Mouse (Mus musculus) intestine, postnatal 0 days (tissue): ENCODE data around the gene Syngap1. TPM values are rescaled to one million over a fixed set of nuclear protein-coding genes. Genes with fewer than 3 reads are reported as not detected.

Source experiments
- ATAC-seq: fragments of 200-750 bp; cut with Nextera tagmentation; 2 replicates; pipeline ENCODE4 v1.8.0; 2017; ENCODE audit warnings: mild to moderate bottlenecking, moderate TSS enrichment, moderate library complexity
- H3K27ac ChIP-seq: fragments of 300-500 bp; sonication (generic); 2 replicates; pipeline ENCODE4 v1.5.1; 2014; ENCODE audit warnings: mild to moderate bottlenecking, low read depth, low read length, moderate library complexity
- H3K27me3 ChIP-seq: fragments of 300-500 bp; sonication (generic); replicated peaks from 2 replicates; pipeline ENCODE4 v1.6.1; 2014; ENCODE audit warnings: low read length, mixed read lengths; ENCODE audit not compliant: control insufficient read depth, insufficient read depth
- H3K36me3 ChIP-seq: fragments of 300-500 bp; sonication (generic); 2 replicates; pipeline ENCODE4 v1.6.1; 2014; ENCODE audit warnings: mild to moderate bottlenecking, moderate library complexity; ENCODE audit not compliant: control insufficient read depth, insufficient read depth
- H3K4me1 ChIP-seq: fragments of 300-500 bp; sonication (generic); replicated peaks from 2 replicates; pipeline ENCODE4 v1.6.1; 2014; ENCODE audit warnings: antibody characterized with exemption, low read length, mixed read lengths; ENCODE audit not compliant: control insufficient read depth, insufficient read depth
- H3K4me2 ChIP-seq: fragments of 300-500 bp; sonication (generic); replicated peaks from 2 replicates; pipeline ENCODE4 v1.6.1; 2014; ENCODE audit warnings: low read depth, mild to moderate bottlenecking, moderate library complexity
- H3K4me3 ChIP-seq: fragments of 300-500 bp; sonication (generic); 2 replicates; pipeline ENCODE4 v1.5.1; 2014; ENCODE audit warnings: low read depth, low read length
- H3K9ac ChIP-seq: fragments of 300-500 bp; sonication (generic); 2 replicates; pipeline ENCODE4 v1.6.1; 2014; ENCODE audit warnings: mild to moderate bottlenecking, low read depth, low read length
- H3K9me3 ChIP-seq: fragments of 300-500 bp; sonication (generic); 2 replicates; pipeline ENCODE4 v1.6.1; 2016; ENCODE audit warnings: mixed run types; ENCODE audit not compliant: control insufficient read depth
- CTCF ChIP-seq: sonication (generic); IDR thresholded peaks from 2 replicates; pipeline ENCODE4 v1.5.1; 2016; ENCODE audit warnings: low read depth, mild to moderate bottlenecking, control low read depth, antibody characterized with exemption, moderate library complexity
- WGBS: fragments of 180-500 bp; shearing (Covaris S2); extraction: QIAGEN DNeasy Blood & Tissue Kit; methylation state at CpG from one replicate; pipeline ENCODE4 v1.1.7; 2014; 5-methylcytosine and 5-hydroxymethylcytosine counted together
- polyA plus RNA-seq: library from polyadenylated mRNA; unstranded; fragments of >200 nt; fragmentation: Nextera tagmentation; extraction: Ambion mirVana; gene quantifications from 2 replicates; pipeline ENCODE4 v1.2.1, GENCODE M21; 2015

Syngap1 gene
- polyA plus RNA-seq, 1 experiment from 2014 or later = 0.35 TPM

- Histone ChIP-seq H3K4me3 (no peak overlapping the region), H3K4me1 (no peaks in the 10 kb centered on the region), H3K9ac (no peak overlapping the region), H3K27me3 (no peaks in the 10 kb centered on the region), H3K9me3 (no peaks in the 10 kb centered on the region), H3K27ac (no peak overlapping the region), H3K4me2 (no peak overlapping the region), H3K36me3 (peaks cover 30% of the 10 kb centered on the region)
- no peak for ATAC-seq
- TF ChIP-seq CTCF = no peak
- WGBS = 73% methylated on average over 2 of the region's 2 CpGs
Observed at GRCm38 (mm10) chr17:26979426-26979825, 38.4 kb downstream of the Syngap1 start.

GRCm38 (mm10) chr17:26981050-26981449 lies 40.0 kb downstream of the Syngap1 start:
- Histone ChIP-seq H3K27ac (no peak overlapping the region), H3K4me3 (no peak overlapping the region), H3K4me2 (no peak overlapping the region), H3K27me3 (no peaks in the 10 kb centered on the region), H3K4me1 (no peaks in the 10 kb centered on the region), H3K36me3 (peaks cover 17% of the 10 kb centered on the region), H3K9me3 (no peaks in the 10 kb centered on the region), H3K9ac (no peak overlapping the region)
- no peak for TF ChIP-seq CTCF
- 63% methylated on average over 2 of the region's 2 CpGs for WGBS
- ATAC-seq = no peak

- no peak for ATAC-seq
- no peak overlapping the region for H3K4me2 ChIP-seq
- H3K27me3 ChIP-seq = no peaks in the 10 kb centered on the region
- H3K9ac ChIP-seq = no peak overlapping the region
- H3K4me1 ChIP-seq = no peaks in the 10 kb centered on the region
- H3K36me3 ChIP-seq = 0 out of 2 replicates have a peak, but pooled peaks cover under 1% of the 10 kb centered on the region
- no peaks in the 10 kb centered on the region for H3K9me3 ChIP-seq
- 79% methylated on average over 4 of the region's 4 CpGs for WGBS
- TF ChIP-seq CTCF = no peak
- no peak overlapping the region for H3K4me3 ChIP-seq
- H3K27ac ChIP-seq = no peak overlapping the region
Observed at GRCm38 (mm10) chr17:26983382-26983781, 42.3 kb downstream of the Syngap1 start.

- H3K27me3 ChIP-seq = no peaks in the 10 kb centered on the region
- no peak for TF ChIP-seq CTCF
- 65% methylated on average over 10 of the region's 10 CpGs for WGBS
- no peak for ATAC-seq
- H3K4me2 ChIP-seq = no peak overlapping the region
- no peaks in the 10 kb centered on the region for H3K36me3 ChIP-seq
- no peak overlapping the region for H3K9ac ChIP-seq
- no peak overlapping the region for H3K4me3 ChIP-seq
- no peaks in the 10 kb centered on the region for H3K4me1 ChIP-seq
- H3K9me3 ChIP-seq = no peaks in the 10 kb centered on the region
- no peak overlapping the region for H3K27ac ChIP-seq
Observed at GRCm38 (mm10) chr17:26985503-26986179, 44.6 kb downstream of the Syngap1 start.

- Histone ChIP-seq H3K9me3 (no peaks in the 10 kb centered on the region), H3K4me1 (no peaks in the 10 kb centered on the region), H3K4me3 (no peak overlapping the region), H3K36me3 (no peaks in the 10 kb centered on the region), H3K27ac (peak overlapping the region; percentile 54; the same call in 1 of the 2 replicates), H3K27me3 (no peaks in the 10 kb centered on the region), H3K4me2 (no peak overlapping the region), H3K9ac (no peak overlapping the region)
- peak; percentile 62; the same call in 1 of the 2 replicates for ATAC-seq
- no peak for TF ChIP-seq CTCF
Observed at GRCm38 (mm10) chr17:26990521-26990920, 49.5 kb downstream of the Syngap1 start.

GRCm38 (mm10) chr17:26994410-26994809 lies 53.4 kb downstream of the Syngap1 start:
- no peak for ATAC-seq

More at GRCm38 (mm10) chr17:26994410-26994809, 53.4 kb downstream of the Syngap1 start:
- 0 out of 2 replicates have a peak overlapping the region, but pooled peaks have one; percentile 7 for H3K27ac ChIP-seq
- TF ChIP-seq CTCF = no peak
- H3K9ac ChIP-seq = no peak overlapping the region
- H3K9me3 ChIP-seq = no peaks in the 10 kb centered on the region
- no peaks in the 10 kb centered on the region for H3K27me3 ChIP-seq
- no peaks in the 10 kb centered on the region; the same call in 1 of the 2 replicates for H3K4me1 ChIP-seq
- no peak overlapping the region for H3K4me3 ChIP-seq
- WGBS = 56% methylated on average over 14 of the region's 14 CpGs
- H3K36me3 ChIP-seq = no peaks in the 10 kb centered on the region
- no peak overlapping the region for H3K4me2 ChIP-seq
